Mouse (Mus musculus): Measurements from ENCODE around the gene Nabp2. TPM values are rescaled to one million over a fixed set of nuclear protein-coding genes. Genes with fewer than 3 reads are reported as not detected.

The Nabp2 gene
- polyA plus RNA-seq, 1 experiment from 2014 or later = 73.0 TPM

- peak overlapping the region; percentile 96 for H3K27ac ChIP-seq
- WGBS = 73% methylated on average over 6 of the region's 6 CpGs
- H3K4me3 ChIP-seq = peak overlapping the region; percentile 70
- ATAC-seq (ENCODE audit: insufficient number of reproducible peaks, insufficient read depth, low FRiP score, low TSS enrichment, low read depth) = no peak
- peak overlapping the region; percentile 89 for H3K4me2 ChIP-seq
- peak overlapping the region; percentile 85; the same call in 1 of the 2 replicates for H3K9ac ChIP-seq
- H3K27me3 ChIP-seq = no peaks in the 10 kb centered on the region
- H3K4me1 ChIP-seq = peaks cover 14% of the 10 kb centered on the region
- peaks cover 11% of the 10 kb centered on the region for H3K36me3 ChIP-seq
- no peaks in the 10 kb centered on the region for H3K9me3 ChIP-seq
Observed at GRCm38 (mm10) chr10:128369599-128369998, 41.7 kb downstream of the Nabp2 start.

- Histone ChIP-seq H3K36me3 (peaks cover 14% of the 10 kb centered on the region), H3K4me1 (peaks cover 14% of the 10 kb centered on the region), H3K4me2 (peak overlapping the region; percentile 89), H3K27ac (peak overlapping the region; percentile 96), H3K9ac (peak overlapping the region; percentile 85), H3K4me3 (peak overlapping the region; percentile 70), H3K9me3 (no peaks in the 10 kb centered on the region), H3K27me3 (no peaks in the 10 kb centered on the region)
- 8% methylated on average over 9 of the region's 9 CpGs for WGBS
- no peak for ATAC-seq (ENCODE audit: insufficient number of reproducible peaks, insufficient read depth, low FRiP score, low TSS enrichment, low read depth)
Observed at GRCm38 (mm10) chr10:128369218-128369543, 42.1 kb downstream of the Nabp2 start.

DNA sequence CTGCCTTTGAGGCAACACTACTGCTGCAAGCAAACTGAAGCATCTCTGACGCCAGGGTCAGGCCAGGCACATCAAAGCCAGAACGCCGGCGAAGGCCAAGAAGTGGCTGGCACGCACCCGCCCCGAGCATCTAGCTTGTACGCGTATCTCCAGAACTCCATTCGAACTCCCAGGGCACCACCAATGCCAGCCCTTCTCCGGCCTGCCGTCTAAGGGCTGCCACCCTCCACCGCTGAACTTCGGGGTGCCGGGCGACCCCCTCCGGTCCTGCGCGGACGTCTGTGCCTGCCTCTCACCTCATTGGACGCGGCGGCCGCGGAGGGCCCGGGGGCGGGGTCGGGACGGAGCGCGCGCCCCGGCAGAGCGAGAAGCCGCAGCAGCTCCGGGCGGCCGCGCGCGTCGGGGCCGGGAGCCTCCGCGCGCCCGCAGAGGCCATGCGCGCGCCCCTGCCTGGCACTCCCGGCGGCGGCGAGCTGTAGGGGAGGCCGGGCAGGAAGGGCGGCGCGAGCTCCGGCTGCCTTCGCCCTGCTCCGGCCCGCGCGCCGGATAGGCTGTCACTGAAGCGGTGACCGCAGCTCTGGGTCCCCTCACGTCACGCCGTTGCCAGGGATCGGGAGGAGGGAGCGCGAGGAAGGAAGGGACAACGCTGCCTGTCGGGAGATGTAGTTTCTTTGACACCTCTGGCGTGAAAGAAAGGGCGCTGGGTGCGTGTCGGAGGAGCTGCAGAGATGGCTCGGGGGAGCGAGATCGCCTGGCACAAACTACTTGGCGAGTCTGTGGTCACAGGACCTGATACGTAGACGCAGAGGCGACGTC is 42.7 kb downstream of the Nabp2 start, which contains the start of gene Coq10a:
Gene Coq10a, minus strand, starts transcription at position 596 of the 816 bp plus-strand sequence.
- Histone ChIP-seq H3K9me3 (no peaks in the 10 kb centered on the region), H3K27ac (peak within 1 kb of the TSS; percentile 96), H3K9ac (peak within 1 kb of the TSS; percentile 85), H3K4me3 (peak within 1 kb of the TSS; percentile 70), H3K27me3 (no peaks in the 10 kb centered on the region), H3K4me1 (peaks cover 14% of the 10 kb centered on the region), H3K36me3 (peaks cover 19% of the 10 kb centered on the region), H3K4me2 (peak within 1 kb of the TSS; percentile 89)
- peak; percentile 88 for ATAC-seq (ENCODE audit: insufficient number of reproducible peaks, insufficient read depth, low FRiP score, low TSS enrichment, low read depth)
- WGBS = under 1% methylated on average over 87 of the region's 87 CpGs

DNA sequence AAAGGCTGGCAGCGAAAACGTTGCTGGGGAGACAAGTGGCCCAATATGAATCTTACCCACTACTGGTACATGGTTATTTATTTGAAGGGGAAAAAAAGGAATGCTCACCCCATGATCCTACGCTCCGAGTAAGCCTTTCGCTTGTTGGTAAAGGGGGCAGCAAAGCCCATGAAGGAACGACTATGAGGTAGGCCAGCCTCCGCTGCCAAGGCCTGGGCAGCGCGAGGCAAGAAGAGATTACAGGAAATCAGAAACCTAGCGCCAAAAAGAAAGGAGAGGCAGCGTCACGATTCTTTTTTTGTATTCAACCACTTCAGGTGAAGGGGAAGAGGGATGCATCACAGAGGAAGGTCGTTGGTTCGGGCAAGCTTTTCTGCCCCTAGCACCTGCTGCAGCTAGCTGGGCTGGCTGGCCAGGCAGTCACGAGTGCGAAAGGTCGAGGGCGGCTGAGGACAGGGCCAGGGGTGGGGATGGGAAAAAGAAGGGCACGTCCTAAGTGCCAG is 43.3 kb downstream of the Nabp2 start:
- no peaks in the 10 kb centered on the region for H3K27me3 ChIP-seq
- H3K4me3 ChIP-seq = peak overlapping the region; percentile 70
- H3K36me3 ChIP-seq = peaks cover 25% of the 10 kb centered on the region
- peak overlapping the region; percentile 96 for H3K27ac ChIP-seq
- no peaks in the 10 kb centered on the region for H3K9me3 ChIP-seq
- ATAC-seq (ENCODE audit: insufficient number of reproducible peaks, insufficient read depth, low FRiP score, low TSS enrichment, low read depth) = no peak
- 15% methylated on average over 19 of the region's 19 CpGs for WGBS
- peak overlapping the region; percentile 89 for H3K4me2 ChIP-seq
- H3K4me1 ChIP-seq = peaks cover 14% of the 10 kb centered on the region
- peak overlapping the region; percentile 85 for H3K9ac ChIP-seq

- ATAC-seq (ENCODE audit: insufficient number of reproducible peaks, insufficient read depth, low FRiP score, low TSS enrichment, low read depth) = 0 out of 2 replicates have a peak, but pooled peaks have one; percentile 59
- no peak overlapping the region for H3K4me3 ChIP-seq
- H3K4me1 ChIP-seq = peaks cover 2% of the 10 kb centered on the region
- no peaks in the 10 kb centered on the region for H3K27me3 ChIP-seq
- H3K27ac ChIP-seq = no peak overlapping the region; the same call in 1 of the 2 replicates
- H3K9ac ChIP-seq = peak overlapping the region; percentile 40; the same call in 1 of the 2 replicates
- no peak overlapping the region for H3K4me2 ChIP-seq
- H3K36me3 ChIP-seq = peaks cover 78% of the 10 kb centered on the region
- WGBS = 49% methylated on average over 3 of the region's 3 CpGs
- H3K9me3 ChIP-seq = no peaks in the 10 kb centered on the region
Observed at GRCm38 (mm10) chr10:128362568-128362967, 48.7 kb downstream of the Nabp2 start.

GRCm38 (mm10) chr10:128361836-128362235 is 49.5 kb downstream of the Nabp2 start:
- no peak overlapping the region for H3K4me3 ChIP-seq
- H3K9me3 ChIP-seq = no peaks in the 10 kb centered on the region
- H3K27ac ChIP-seq = no peak overlapping the region
- H3K36me3 ChIP-seq = peaks cover 84% of the 10 kb centered on the region
- no peaks in the 10 kb centered on the region for H3K27me3 ChIP-seq
- H3K4me2 ChIP-seq = no peak overlapping the region
- no peak overlapping the region for H3K9ac ChIP-seq
- H3K4me1 ChIP-seq = no peaks in the 10 kb centered on the region
- WGBS = 89% methylated on average over 6 of the region's 6 CpGs
- no peak for ATAC-seq (ENCODE audit: insufficient number of reproducible peaks, insufficient read depth, low FRiP score, low TSS enrichment, low read depth)

DNA sequence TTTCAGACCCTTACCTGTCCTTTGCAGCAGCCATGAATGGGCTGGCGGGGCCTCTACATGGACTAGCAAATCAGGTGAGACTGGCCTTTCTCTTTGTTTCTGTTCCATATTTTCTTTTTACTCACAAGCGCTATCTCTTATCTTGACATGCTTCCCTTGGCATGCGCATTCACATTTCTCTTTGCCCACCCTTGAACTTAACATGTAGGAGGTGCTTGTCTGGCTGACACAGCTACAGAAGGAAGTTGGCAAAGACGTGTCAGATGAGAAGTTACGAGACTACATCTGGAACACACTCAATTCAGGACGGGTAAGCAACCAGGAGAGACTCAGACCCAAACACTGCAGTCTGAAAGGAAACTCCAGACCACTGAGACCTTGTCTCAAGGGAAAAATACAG is 52.1 kb downstream of the Nabp2 start:
- H3K9me3 ChIP-seq = no peaks in the 10 kb centered on the region
- no peak overlapping the region for H3K4me3 ChIP-seq
- H3K4me1 ChIP-seq = no peaks in the 10 kb centered on the region
- no peak for ATAC-seq (ENCODE audit: insufficient number of reproducible peaks, insufficient read depth, low FRiP score, low TSS enrichment, low read depth)
- WGBS = 93% methylated on average over 6 of the region's 6 CpGs
- no peak overlapping the region for H3K27ac ChIP-seq
- peaks cover 90% of the 10 kb centered on the region for H3K36me3 ChIP-seq
- no peak overlapping the region for H3K4me2 ChIP-seq
- H3K9ac ChIP-seq = no peak overlapping the region
- H3K27me3 ChIP-seq = no peaks in the 10 kb centered on the region

DNA sequence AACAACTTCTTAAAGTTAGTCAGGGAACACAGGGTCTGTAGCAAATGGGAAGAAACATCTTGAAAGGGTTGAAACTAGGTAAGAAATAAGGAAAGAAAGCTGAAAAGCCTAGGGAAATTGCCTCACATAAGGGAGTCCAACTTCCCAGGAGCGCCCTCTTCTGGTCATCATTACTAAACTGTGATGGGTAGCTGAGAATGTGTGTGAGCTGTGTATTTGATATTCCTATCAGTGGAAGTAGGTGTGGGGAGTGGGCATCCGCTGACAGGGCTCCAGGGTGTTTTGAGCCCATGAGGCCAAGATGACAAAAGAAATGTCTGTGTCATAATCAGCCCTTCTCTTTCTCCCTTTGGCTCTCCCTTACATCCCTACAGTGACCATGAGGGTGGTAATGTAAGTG is 52.5 kb downstream of the Nabp2 start:
- no peak overlapping the region for H3K27ac ChIP-seq
- no peak overlapping the region for H3K4me2 ChIP-seq
- H3K9ac ChIP-seq = no peak overlapping the region
- no peaks in the 10 kb centered on the region for H3K27me3 ChIP-seq
- no peak for ATAC-seq (ENCODE audit: insufficient number of reproducible peaks, insufficient read depth, low FRiP score, low TSS enrichment, low read depth)
- H3K36me3 ChIP-seq = peaks cover 91% of the 10 kb centered on the region
- no peak overlapping the region for H3K4me3 ChIP-seq
- H3K4me1 ChIP-seq = no peaks in the 10 kb centered on the region
- no peaks in the 10 kb centered on the region for H3K9me3 ChIP-seq
- WGBS = 54% methylated on average over 2 of the region's 2 CpGs

Small RNA genes within 50 kb of the gene (microRNA-seq; reads per million reads assigned to microRNA genes)
- not detected for gene Gm25361
- gene Gm26308 = not detected
- not detected for gene Mir6914
- gene Mir6915 = 1.3 reads per million
- not detected for gene Mir8105

Other genes starting within 250 kb of the Nabp2 start
- 39.7 and 42.2 TPM in 2 replicates for gene Rbms2, start 231.2 kb downstream of the Nabp2 start, polyA plus RNA-seq (2015; fragmentation: Nextera tagmentation; extraction: Ambion mirVana)
- 2.2 TPM in 2 replicates for gene Gls2, start 217.0 kb downstream of the Nabp2 start, polyA plus RNA-seq (2015; fragmentation: Nextera tagmentation; extraction: Ambion mirVana)
- 31.6 and 32.3 TPM in 2 replicates for gene Spryd4, start 199.7 kb downstream of the Nabp2 start, polyA plus RNA-seq (2015; fragmentation: Nextera tagmentation; extraction: Ambion mirVana)
- gene Mip, start 185.7 kb downstream of the Nabp2 start, polyA plus RNA-seq (2015; fragmentation: Nextera tagmentation; extraction: Ambion mirVana) = 0.14 and 0.51 TPM in 2 replicates
- gene Timeless, start 179.4 kb downstream of the Nabp2 start, polyA plus RNA-seq (2015; fragmentation: Nextera tagmentation; extraction: Ambion mirVana) = 65.4 and 79.4 TPM in 2 replicates
- 0.58 and 0.62 TPM in 2 replicates for gene Apon, start 157.4 kb downstream of the Nabp2 start, polyA plus RNA-seq (2015; fragmentation: Nextera tagmentation; extraction: Ambion mirVana)
- 2.0 TPM in 1 of 2 replicates, not detected in the other for gene Apof, start 142.8 kb downstream of the Nabp2 start, polyA plus RNA-seq (2015; fragmentation: Nextera tagmentation; extraction: Ambion mirVana)
- 15.7 and 19.0 TPM in 2 replicates for gene Stat2, start 140.9 kb downstream of the Nabp2 start, polyA plus RNA-seq (2015; fragmentation: Nextera tagmentation; extraction: Ambion mirVana)
- 0.23 and 0.25 TPM in 2 replicates for gene Il23a, start 112.7 kb downstream of the Nabp2 start, polyA plus RNA-seq (2015; fragmentation: Nextera tagmentation; extraction: Ambion mirVana)
- gene Pan2, start 108.2 kb downstream of the Nabp2 start, polyA plus RNA-seq (2015; fragmentation: Nextera tagmentation; extraction: Ambion mirVana) = 31.8 and 32.3 TPM in 2 replicates
- 349 and 362 TPM in 2 replicates for gene Cnpy2, start 89.0 kb downstream of the Nabp2 start, polyA plus RNA-seq (2015; fragmentation: Nextera tagmentation; extraction: Ambion mirVana)
- gene Cs, start 73.8 kb downstream of the Nabp2 start, polyA plus RNA-seq (2015; fragmentation: Nextera tagmentation; extraction: Ambion mirVana) = 160 and 179 TPM in 2 replicates
- 13.1 and 16.2 TPM in 2 replicates for gene Coq10a, start 42.5 kb downstream of the Nabp2 start, polyA plus RNA-seq (2015; fragmentation: Nextera tagmentation; extraction: Ambion mirVana)
- gene Ankrd52, start 34.4 kb downstream of the Nabp2 start, polyA plus RNA-seq (2015; fragmentation: Nextera tagmentation; extraction: Ambion mirVana) = 15.0 and 16.0 TPM in 2 replicates
- gene Slc39a5, start 10.3 kb downstream of the Nabp2 start, polyA plus RNA-seq (2015; fragmentation: Nextera tagmentation; extraction: Ambion mirVana) = 0.20 and 0.92 TPM in 2 replicates
- 45.4 and 46.7 TPM in 2 replicates for gene Rnf41, start 165 bp upstream of the Nabp2 start, polyA plus RNA-seq (2015; fragmentation: Nextera tagmentation; extraction: Ambion mirVana)
- gene Smarcc2, start 47.8 kb upstream of the Nabp2 start, polyA plus RNA-seq (2015; fragmentation: Nextera tagmentation; extraction: Ambion mirVana) = 111 and 119 TPM in 2 replicates
- 961 and 1,001 TPM in 2 replicates for gene Myl6, start 82.7 kb upstream of the Nabp2 start, polyA plus RNA-seq (2015; fragmentation: Nextera tagmentation; extraction: Ambion mirVana)
- 2.8 and 4.0 TPM in 2 replicates for gene Myl6b, start 87.2 kb upstream of the Nabp2 start, polyA plus RNA-seq (2015; fragmentation: Nextera tagmentation; extraction: Ambion mirVana)
- gene Esyt1, start 114.4 kb upstream of the Nabp2 start, polyA plus RNA-seq (2015; fragmentation: Nextera tagmentation; extraction: Ambion mirVana) = 21.4 and 23.1 TPM in 2 replicates
- 13.5 and 15.5 TPM in 2 replicates for gene Zc3h10, start 136.3 kb upstream of the Nabp2 start, polyA plus RNA-seq (2015; fragmentation: Nextera tagmentation; extraction: Ambion mirVana)
- 4,323 and 4,329 TPM in 2 replicates for gene Rpl41, start 137.8 kb upstream of the Nabp2 start, polyA plus RNA-seq (2015; fragmentation: Nextera tagmentation; extraction: Ambion mirVana)
- gene Pa2g4, start 154.5 kb upstream of the Nabp2 start, polyA plus RNA-seq (2015; fragmentation: Nextera tagmentation; extraction: Ambion mirVana) = 188 and 206 TPM in 2 replicates
- gene Erbb3, start 178.2 kb upstream of the Nabp2 start, polyA plus RNA-seq (2015; fragmentation: Nextera tagmentation; extraction: Ambion mirVana) = 14.8 and 16.1 TPM in 2 replicates
- 893 and 949 TPM in 2 replicates for gene Rps26, start 215.3 kb upstream of the Nabp2 start, polyA plus RNA-seq (2015; fragmentation: Nextera tagmentation; extraction: Ambion mirVana)
- 5.3 and 5.5 TPM in 2 replicates for gene Ikzf4, start 234.5 kb upstream of the Nabp2 start, polyA plus RNA-seq (2015; fragmentation: Nextera tagmentation; extraction: Ambion mirVana)